Mouse (Mus musculus) adrenal gland, postnatal 4 days (tissue): ENCODE measurements around the gene Banp. TPM values are rescaled to one million over a fixed set of nuclear protein-coding genes. Genes with fewer than 3 reads are reported as not detected.

Experiments
- DNase-seq, 2 experiments: peaks; one replicate each; pipeline ENCODE4 v3.0.0; 2021 to 2022; ENCODE audit warnings: low spot score in 2 of 2, mixed read lengths in 2 of 2
- total RNA-seq, 2 experiments: library from RNA; stranded (reverse); gene quantifications; 2 replicates each; pipeline ENCODE4 v1.2.3; 2021

Banp gene
- total RNA-seq, 2 experiments from 2014 or later = 14.0 to 15.7 TPM

GRCm38 (mm10) chr8:121977819-121978590 is 28.5 kb downstream of the Banp start:
- no peak for DNase-seq

- DNase-seq = no peak
Measured at GRCm38 (mm10) chr8:121978670-121979069, 29.1 kb downstream of the Banp start.

DNA sequence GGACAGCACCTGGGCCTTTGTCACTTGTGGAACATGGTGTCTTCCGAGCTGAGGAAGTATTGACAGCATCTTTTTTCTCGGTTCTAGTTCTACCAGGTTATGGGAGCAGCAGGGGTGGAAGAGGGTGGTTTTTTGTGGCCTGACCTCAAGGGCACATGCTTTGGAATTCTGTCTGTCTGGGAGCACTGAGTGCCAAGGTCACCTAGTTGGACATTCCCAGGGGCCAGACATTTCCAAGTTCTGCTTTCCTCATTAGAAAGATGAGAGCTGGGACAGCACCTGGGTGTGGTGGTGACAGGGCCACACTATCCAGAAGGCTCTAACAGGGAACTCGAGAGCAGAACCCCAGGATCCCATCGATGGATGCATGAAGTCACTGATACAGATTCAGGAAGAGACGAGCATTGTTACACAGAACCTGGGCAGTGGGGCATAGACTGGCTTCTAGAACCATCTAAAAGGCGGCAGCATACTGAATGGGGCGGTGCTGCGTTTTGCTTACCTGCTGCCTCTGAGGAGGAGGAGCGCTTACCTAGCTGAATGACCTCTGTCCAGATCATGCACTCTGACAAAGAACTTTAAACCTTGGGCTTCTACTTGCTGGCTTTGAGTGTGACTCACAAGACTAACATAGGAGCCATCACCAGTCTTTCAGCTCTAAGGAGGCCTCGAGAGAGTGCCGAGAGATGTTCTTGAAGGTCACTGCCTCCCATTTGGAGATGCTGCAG is 31.4 kb downstream of the Banp start:
- DNase-seq = no peak

- DNase-seq = no peak
Measured at GRCm38 (mm10) chr8:121981520-121981895, 32.0 kb downstream of the Banp start.

DNA sequence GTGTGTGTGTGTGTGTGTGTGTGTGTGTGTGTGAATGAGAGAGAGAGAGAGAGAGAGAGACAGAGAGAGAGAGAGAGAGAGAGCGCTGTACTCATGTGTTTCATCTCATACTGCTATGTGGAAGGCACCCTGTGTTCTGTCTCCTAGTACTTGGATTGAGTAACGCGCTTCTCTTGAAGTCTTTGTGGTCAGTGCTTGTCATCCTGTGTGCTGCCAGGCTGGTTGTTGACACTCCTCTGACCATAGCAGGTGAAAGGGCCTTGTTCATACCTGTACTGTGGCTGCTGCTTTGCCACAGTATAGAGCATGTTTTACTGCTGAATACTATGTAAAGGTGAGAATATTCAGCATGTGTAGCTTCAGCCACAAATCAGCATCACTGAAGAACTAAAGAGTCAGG is 36.1 kb downstream of the Banp start:
- no peak for DNase-seq

DNA sequence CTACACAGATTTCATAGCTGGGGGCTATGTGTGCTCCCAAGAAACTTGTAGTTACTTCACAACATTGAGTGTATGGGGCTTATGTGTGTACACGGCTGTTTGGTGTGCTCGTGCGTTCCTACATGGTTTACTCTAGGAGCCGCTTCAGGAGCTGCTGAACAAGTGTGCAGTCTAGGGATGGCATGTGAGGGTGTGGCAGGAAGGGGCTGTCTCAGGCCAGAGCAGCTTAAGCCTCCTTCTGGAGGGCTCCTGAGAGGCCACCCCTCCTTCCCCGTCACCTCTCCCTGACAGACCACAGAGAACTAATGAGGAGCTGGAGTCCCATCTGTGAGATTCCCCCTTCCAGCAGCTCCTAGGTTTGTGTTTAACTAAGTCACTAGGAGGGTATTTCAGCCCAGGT is 38.3 kb downstream of the Banp start:
- no peak for DNase-seq

DNA sequence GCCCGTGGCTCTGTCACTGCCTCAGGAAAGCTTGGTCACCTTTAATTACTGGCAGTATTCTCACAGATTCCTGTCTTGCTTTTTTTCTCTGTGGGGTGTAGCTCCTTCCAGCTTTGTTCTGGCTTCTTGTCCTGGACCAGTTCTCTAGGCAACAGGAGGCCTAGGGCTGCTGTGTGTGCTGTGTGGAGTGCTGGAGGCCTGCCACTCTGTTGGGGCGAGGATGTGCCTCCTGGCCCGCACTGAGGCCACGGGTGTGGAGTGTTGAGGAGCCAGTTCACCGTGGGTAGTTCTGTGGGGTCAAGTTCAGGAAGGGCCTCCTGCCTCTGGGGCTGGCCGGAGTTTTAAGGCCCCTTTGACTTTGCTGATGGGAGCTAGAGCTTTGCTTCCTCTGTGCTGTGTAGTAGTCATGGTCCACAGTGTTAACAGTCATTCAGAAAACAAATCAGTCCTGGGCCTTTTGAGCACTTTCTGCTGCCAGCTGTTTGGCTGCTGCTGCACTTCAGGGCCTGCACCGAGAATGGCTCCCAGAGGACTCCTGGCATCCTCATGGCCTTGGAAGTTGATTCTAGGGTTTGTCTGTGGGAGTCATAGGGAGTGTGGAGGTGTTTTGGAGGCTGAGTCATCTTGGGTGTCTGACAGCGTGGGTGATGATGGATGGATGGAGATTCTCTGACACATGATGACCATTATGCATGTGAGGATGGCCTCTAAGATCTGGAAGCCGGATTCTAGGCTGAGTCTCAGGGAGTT is 41.1 kb downstream of the Banp start:
- no peak for DNase-seq

DNA sequence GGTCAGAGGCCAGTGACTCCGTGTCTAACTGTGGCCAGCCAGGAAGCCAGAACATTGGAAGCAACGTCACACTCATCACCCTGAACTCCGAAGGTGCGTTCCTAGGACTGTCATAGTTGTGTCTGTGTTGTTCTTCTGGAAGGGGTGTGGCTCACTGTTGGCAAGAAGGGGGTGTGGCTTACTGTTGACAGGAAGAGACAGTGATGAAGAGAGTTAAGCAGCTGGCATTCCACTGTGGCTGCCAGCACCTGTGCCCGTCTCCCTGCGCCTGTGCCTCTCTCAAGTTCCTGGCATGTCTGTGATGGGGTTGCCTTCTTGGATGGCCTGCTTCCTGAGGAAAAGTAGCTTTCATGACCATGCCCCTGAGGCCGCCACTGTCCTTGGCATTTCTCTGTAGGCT is 42.1 kb downstream of the Banp start:
- no peak for DNase-seq

GRCm38 (mm10) chr8:121992911-121993310 is 43.4 kb downstream of the Banp start:
- DNase-seq = no peak

- DNase-seq = no peak
Measured at GRCm38 (mm10) chr8:121995112-121995511, 45.6 kb downstream of the Banp start.

DNA sequence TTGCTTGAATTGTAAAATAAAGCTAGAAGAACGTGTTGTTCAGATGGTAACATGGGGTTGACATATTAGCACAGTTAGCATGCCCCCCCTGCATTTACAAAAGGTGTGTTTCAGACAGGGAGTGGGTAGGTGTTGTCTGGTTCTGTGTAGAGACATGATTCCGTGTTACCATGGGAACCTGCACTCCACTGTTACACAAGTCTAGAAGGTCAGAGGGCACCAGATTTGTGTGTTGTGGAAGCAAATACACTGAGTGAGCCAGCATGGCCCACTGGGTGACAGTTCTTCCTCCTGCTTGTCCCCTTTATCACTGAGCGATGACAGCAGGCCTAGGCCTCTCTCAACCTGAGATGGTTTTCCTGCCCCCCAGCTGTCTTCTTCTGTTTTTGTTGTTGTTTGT is 46.3 kb downstream of the Banp start:
- DNase-seq = no peak

- DNase-seq = no peak
Measured at GRCm38 (mm10) chr8:121998631-121999030, 49.1 kb downstream of the Banp start.

DNA sequence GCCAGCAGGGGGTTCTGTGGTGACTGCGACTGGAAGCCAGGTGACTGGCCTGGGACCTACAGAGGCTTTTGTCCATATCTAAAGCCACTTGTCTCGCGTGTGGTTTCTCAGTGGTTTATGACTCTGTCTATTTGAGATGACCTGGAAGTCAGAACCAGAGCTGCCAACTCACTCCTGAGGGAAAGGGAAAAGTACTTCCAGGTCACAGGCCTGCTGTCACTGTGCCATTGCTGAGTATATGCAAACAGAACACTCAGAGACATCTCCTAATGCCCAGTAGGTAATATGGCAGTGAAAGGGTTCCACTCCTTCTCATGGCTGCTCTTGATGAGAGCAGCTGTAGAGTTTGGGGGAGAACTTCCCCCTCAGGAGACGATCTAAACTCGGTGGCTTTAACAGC is 49.7 kb downstream of the Banp start:
- no peak for DNase-seq

DNA sequence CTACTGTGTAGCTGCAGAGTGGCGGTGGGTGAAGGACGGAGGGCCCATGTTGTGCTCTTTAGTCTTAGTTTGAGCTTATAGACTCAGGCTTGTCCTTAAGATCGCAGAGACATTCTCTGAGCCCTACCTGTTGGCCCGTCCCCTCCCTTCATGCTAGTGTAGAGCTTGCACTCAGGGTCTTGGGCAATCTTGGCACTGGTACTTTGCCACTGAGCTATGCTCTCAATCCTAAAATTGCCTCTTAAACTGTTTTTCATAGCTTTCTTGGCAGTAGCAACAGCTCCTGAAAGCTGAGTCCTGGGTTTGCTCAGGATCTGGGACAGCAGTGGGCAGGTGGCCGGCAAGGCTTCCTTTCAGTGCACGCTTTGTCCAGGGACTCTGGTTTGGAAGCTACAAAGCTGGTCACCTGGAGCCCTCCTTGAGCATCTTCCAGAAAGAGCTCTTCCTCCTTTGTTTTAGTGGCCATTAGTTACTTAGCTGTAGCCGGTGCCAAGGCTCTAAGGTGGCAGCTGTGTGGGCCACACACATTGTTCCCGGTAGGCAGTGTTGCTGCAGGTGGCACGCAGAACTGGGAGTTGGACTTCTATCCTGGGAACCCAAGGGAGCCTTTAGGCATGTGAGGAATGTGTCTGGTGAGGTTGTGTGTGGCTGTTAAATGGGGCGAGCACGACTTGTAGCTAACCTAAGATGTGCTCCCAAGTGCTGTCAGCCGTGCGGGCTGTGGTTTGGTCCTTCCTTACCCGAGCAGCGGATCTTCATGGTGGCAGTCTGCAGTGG is 52.0 kb downstream of the Banp start:
- no peak for DNase-seq

DNA sequence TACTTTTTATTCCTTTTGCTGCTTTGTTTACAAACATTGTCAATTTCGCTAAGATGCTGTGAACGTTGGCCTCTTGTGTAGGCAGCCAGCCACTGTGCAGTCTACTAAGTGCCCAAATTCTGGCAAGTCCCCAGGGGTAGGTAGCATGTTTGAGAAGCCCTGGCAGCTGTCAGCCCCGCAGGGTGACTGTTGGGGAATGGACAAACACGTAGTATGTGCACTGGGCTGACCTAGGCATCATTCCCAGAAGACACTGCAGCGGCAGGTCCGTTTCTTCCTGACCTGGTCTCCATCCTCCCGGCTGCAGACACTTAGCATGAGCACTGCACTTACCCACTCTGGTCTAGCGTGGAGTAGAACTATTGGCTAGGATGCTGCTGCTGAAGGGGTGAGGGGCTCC is 54.1 kb downstream of the Banp start:
- DNase-seq = no peak

GRCm38 (mm10) chr8:122004131-122004530 is 54.6 kb downstream of the Banp start:
- no peak for DNase-seq

DNA sequence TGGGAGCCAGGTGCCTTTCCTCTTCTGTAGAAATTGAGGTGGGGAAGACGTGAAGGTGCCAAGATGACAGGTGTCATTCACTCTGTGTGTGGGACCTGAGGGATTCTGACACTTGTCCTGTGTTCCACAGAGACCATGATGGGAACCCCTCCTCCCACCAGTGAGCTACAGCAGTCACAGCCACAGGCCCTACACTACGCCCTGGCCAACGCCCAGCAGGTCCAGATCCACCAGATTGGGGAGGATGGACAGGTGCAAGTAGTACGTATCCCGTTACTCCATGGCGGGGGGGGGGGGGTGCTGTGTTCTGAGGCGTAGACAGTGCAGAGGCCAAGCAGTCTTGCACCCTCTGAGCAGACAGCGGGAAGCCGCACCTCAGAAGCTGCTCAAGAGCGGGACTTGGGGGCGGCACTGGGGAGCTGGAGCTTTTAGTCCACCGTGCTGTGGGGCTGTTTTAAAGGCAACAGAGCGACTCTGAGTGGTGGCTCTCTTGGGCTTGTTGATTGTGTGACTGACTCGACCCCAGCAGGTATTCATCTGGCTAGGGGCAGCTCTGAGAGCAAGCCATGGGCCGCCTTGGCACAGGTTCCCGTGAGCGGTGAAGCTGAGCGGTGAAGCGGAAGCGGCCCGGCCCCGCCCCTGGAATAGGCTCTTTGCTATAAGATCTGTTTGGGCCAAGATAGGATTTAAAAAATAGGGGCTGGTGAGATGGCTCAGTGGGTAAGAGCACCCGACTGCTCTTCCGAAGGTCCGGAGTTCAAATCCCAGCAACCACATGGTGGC is 56.1 kb downstream of the Banp start:
- no peak for DNase-seq

- no peak for DNase-seq
Measured at GRCm38 (mm10) chr8:122006688-122007484, 57.3 kb downstream of the Banp start.

- no peak for DNase-seq
Measured at GRCm38 (mm10) chr8:122008395-122008794, 58.8 kb downstream of the Banp start.

DNA sequence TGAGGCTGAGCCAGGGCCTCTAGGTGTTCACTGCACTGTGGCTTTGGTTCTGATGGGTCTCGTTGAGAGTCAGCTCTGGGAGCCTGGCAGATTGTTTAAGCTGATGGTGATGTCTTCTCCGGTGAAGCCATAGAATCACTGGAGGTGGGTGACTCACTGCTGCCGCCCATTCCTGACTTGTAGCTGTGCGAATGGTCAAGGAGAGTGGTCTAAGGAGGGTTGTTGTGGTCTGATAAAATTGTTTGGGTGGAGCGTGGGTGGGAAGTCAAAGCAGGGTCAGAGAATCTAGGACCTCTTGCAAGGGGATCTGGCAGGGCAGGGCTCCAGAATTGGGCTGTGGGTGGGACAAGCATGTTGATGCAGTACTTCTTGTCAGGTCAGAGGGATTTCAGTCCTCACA is 61.1 kb downstream of the Banp start:
- DNase-seq = no peak
